Mouse (Mus musculus) spleen, adult 2 months (tissue): ENCODE results near the gene C130026I21Rik. TPM values are rescaled to one million over a fixed set of nuclear protein-coding genes. Genes with fewer than 3 reads are reported as not detected.
"Not testable (repeated sequence)": the region's sequence is repeated elsewhere in the genome, so short reads cannot be mapped to it uniquely, and the experiment has no call there.

Experiments used
- DNase-seq, 2 experiments: peaks; one replicate each; pipeline versions ENCODE4 v3.0.0 to v3.0.0-alpha.2; 2012 to 2021; ENCODE audit warnings: low spot score in 2 of 2, low read depth in 1 of 2
- H3K27ac ChIP-seq: fragments of 200-500 bp; 2 replicates; pipeline ENCODE4 v1.5.1; 2012; ENCODE audit warnings: low read length, inconsistent platforms; ENCODE audit not compliant: insufficient read depth
- H3K27me3 ChIP-seq: fragments of 200-500 bp; 2 replicates; pipeline ENCODE4 v1.6.1; 2012; ENCODE audit warnings: mild to moderate bottlenecking, moderate library complexity, low read length, inconsistent platforms; ENCODE audit not compliant: control insufficient read depth, insufficient read depth
- H3K36me3 ChIP-seq: fragments of 200-500 bp; 2 replicates; pipeline ENCODE4 v1.6.1; 2012; ENCODE audit warnings: mild to moderate bottlenecking, low read length, inconsistent platforms; ENCODE audit not compliant: control insufficient read depth, insufficient read depth
- H3K4me1 ChIP-seq: fragments of 200-500 bp; 2 replicates; pipeline ENCODE4 v1.6.1; 2011; ENCODE audit warnings: inconsistent platforms; ENCODE audit not compliant: control insufficient read depth, insufficient read depth, insufficient read length
- H3K4me3 ChIP-seq: fragments of 200-500 bp; 2 replicates; pipeline ENCODE4 v1.5.1; 2011; ENCODE audit warnings: mild to moderate bottlenecking, inconsistent platforms; ENCODE audit not compliant: insufficient read depth, insufficient read length; ENCODE audit errors: extremely low read depth
- WGBS: fragments of 180-500 bp; shearing (Covaris S2); methylation state at CpG from one replicate; pipeline ENCODE4 v1.1.7; 2018; 5-methylcytosine and 5-hydroxymethylcytosine counted together
- polyA plus RNA-seq: library from polyadenylated mRNA; depleted of rRNA; stranded (reverse); fragments of >200 nt; gene quantifications from 2 replicates; pipeline ENCODE4 v1.2.3, GENCODE M21; 2012

The C130026I21Rik gene
- polyA plus RNA-seq, 1 experiment: 3.5 TPM

DNA sequence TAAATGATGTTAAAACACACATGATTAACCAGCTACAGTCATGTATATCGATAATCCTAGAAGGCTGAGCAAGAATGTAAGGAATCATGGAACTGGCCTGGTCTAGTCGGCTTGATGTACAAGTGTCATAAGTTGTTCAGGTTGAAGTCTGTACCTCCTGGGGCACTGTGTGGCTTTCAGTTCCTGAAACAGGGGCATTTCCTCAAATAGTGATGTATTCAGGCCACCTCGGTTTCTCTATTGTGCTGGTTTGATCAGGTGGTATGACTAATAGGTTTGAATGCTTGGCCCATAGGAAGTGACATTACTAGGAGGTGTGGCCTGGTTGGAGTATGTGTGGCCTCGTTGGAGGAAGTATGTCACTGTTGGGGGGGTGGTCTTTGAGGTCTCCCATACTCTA, 236.0 kb downstream of the C130026I21Rik start:
- H3K4me1 ChIP-seq, H3K27me3 ChIP-seq, DNase-seq, H3K36me3 ChIP-seq, H3K27ac ChIP-seq, H3K4me3 ChIP-seq: not testable (repeated sequence)
- WGBS: 75% methylated on average over 3 of the region's 4 CpGs

DNA sequence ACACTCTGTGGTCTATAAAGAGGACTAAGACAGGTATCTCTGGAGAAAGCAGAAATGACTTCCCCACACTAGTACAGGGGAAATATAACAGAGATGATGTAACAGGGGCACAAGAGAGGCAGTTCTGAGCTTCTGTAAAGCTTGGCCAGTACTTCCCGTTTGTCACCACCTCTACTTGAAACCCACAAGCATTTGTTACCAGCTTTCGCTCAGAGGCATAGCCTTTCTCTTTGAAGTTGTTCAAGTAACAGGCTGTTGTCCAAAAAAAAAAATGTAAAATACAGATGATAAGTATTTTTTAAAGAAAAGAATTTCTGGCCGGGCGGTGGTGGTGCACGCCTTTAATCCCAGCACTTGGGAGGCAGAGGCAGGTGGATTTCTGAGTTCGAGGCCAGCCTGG, 236.8 kb downstream of the C130026I21Rik start:
- H3K27me3 ChIP-seq, H3K27ac ChIP-seq, H3K4me1 ChIP-seq, H3K4me3 ChIP-seq, H3K36me3 ChIP-seq, DNase-seq: not testable (repeated sequence)
- 85% methylated on average over 5 of the region's 6 CpGs for WGBS

DNA sequence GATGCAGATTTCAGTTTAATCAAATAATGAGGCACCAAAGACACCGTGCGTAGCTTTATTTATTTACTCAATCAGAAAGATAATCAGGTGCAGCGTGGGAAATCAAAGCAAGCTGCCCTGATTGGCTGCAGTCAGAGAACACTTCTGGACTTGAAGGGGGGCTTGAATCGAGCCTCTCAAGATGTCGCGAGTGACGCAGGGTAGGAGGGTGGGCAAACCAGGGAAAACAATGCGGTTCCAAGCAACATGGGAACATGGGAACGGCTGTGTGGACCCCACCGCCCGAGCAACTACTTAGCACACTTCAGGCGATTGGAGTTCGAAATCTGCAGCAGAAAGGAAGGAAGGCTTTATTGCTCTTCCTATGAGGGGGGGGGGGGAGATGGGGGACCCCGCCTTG, 240.2 kb downstream of the C130026I21Rik start:
- H3K36me3 ChIP-seq, H3K4me1 ChIP-seq, H3K4me3 ChIP-seq, H3K27ac ChIP-seq, H3K27me3 ChIP-seq, DNase-seq: not testable (repeated sequence)
- 71% methylated on average over 13 of the region's 14 CpGs for WGBS

GRCm38 (mm10) chr1:85011933-85012332, 258.4 kb downstream of the C130026I21Rik start:
- not testable (repeated sequence) for H3K27me3 ChIP-seq, DNase-seq, H3K4me3 ChIP-seq, H3K27ac ChIP-seq, H3K36me3 ChIP-seq, H3K4me1 ChIP-seq
- WGBS: 92% methylated on average over 13 of the region's 13 CpGs

GRCm38 (mm10) chr1:85010947-85011346, 259.4 kb downstream of the C130026I21Rik start:
- DNase-seq, H3K36me3 ChIP-seq, H3K27me3 ChIP-seq, H3K4me3 ChIP-seq, H3K27ac ChIP-seq, H3K4me1 ChIP-seq: not testable (repeated sequence)
- 84% methylated on average over 3 of the region's 3 CpGs for WGBS

DNA sequence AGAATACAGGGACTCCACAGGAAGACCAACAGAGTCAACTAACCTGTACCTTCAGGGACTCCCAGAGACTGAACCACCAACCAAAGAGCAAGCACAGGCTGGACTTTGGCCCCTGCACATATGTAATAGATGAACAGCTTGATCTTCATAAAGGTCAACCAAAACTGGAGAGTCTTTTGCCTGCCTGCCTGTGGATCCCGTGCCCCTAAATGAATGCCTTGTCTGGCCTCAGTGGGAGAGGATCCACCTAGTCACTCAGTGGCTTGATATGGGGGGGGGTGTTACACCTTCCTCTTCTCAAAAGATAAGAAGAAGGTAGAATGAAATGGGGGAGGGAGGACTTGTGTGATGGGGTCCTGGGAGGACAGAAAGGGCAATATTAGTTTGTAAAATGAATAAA, 262.6 kb downstream of the C130026I21Rik start:
- not testable (repeated sequence) for H3K27me3 ChIP-seq, DNase-seq, H3K36me3 ChIP-seq, H3K27ac ChIP-seq, H3K4me1 ChIP-seq, H3K4me3 ChIP-seq
- WGBS: 63% methylated on average over 1 of the region's 1 CpGs

GRCm38 (mm10) chr1:84999241-84999640, 271.1 kb downstream of the C130026I21Rik start:
- DNase-seq: not testable (repeated sequence)
- 96% methylated on average over 8 of the region's 12 CpGs for WGBS

GRCm38 (mm10) chr1:84996305-84996704, 274.1 kb downstream of the C130026I21Rik start:
- not testable (repeated sequence) for H3K36me3 ChIP-seq, H3K27me3 ChIP-seq, H3K27ac ChIP-seq, H3K4me3 ChIP-seq, DNase-seq, H3K4me1 ChIP-seq
- WGBS: 90% methylated on average over 7 of the region's 9 CpGs

More at GRCm38 (mm10) chr1:84999241-84999640, 271.1 kb downstream of the C130026I21Rik start:
- not testable (repeated sequence) for H3K4me3 ChIP-seq, H3K27ac ChIP-seq, H3K4me1 ChIP-seq, H3K36me3 ChIP-seq, H3K27me3 ChIP-seq

DNA sequence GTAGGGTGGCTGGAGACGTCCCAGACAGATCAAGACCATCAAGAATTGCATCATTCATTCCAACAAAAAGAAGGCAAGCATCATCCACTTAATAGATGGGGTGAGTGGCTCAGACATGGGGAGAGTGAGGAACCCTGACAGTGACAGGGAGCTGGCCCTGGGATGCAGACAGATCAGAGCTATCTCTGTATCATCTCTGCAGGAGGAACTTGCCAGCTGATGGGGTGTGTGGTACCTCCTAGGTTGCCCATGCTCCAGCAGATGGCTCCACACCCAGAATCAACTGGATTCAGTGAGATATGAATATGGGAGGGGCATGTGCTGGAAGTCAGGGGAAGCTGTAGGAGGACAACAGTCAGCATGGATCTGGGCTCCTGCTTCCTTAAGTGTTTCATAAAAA, 275.9 kb downstream of the C130026I21Rik start:
- WGBS: no CpG with 5 or more reads among the region's 1 CpGs

GRCm38 (mm10) chr1:84993688-84994319, 276.6 kb downstream of the C130026I21Rik start:
- H3K27me3 ChIP-seq, H3K27ac ChIP-seq, H3K4me3 ChIP-seq, H3K36me3 ChIP-seq, DNase-seq, H3K4me1 ChIP-seq: not testable (repeated sequence)
- WGBS: 45% methylated on average over 2 of the region's 5 CpGs

More for the DNA sequence above, 275.9 kb downstream of the C130026I21Rik start:
- H3K27ac ChIP-seq, H3K4me3 ChIP-seq, DNase-seq, H3K27me3 ChIP-seq, H3K4me1 ChIP-seq, H3K36me3 ChIP-seq: not testable (repeated sequence)

DNA sequence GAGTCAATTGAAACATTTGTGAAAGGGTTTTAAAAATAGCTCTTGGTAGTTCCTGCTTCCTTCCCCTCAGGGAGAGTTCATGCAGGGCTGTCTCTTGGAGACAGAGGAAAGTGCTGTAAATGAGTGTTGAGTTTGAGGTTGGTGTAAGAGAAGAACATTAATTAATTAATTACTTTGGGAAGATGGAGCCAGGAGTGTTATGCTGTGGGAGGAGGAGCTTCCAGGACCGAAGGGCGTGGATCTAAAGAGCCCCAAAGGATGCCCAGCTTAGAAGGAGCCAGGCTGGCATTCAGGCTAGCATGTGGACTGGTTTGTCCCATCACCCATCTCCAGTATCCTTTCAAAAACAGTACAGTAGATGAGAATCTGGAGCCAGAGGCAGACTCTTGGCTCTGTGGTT, 277.1 kb downstream of the C130026I21Rik start:
- not testable (repeated sequence) for DNase-seq, H3K27me3 ChIP-seq, H3K4me3 ChIP-seq, H3K27ac ChIP-seq, H3K4me1 ChIP-seq, H3K36me3 ChIP-seq
- no CpG with 5 or more reads among the region's 2 CpGs for WGBS
